Mouse (Mus musculus) megakaryocyte, embryonic 14.5 days (primary cell): Measurements from ENCODE around the gene Ogt. TPM values are rescaled to one million over a fixed set of nuclear protein-coding genes. Genes with fewer than 3 reads are reported as not detected.

Experiments
- H3K27me3 ChIP-seq: replicated peaks from 2 replicates; pipeline ENCODE3; 2012; ENCODE audit warnings: inconsistent platforms
- H3K36me3 ChIP-seq: replicated peaks from 2 replicates; pipeline ENCODE3; 2012; ENCODE audit warnings: low read length, inconsistent platforms, mixed read lengths
- H3K4me1 ChIP-seq: 2 replicates; pipeline ENCODE4 v1.6.1; 2012; ENCODE audit warnings: inconsistent platforms
- H3K4me3 ChIP-seq: replicated peaks from 2 replicates; pipeline ENCODE3; 2012; ENCODE audit warnings: moderate library complexity, mild to moderate bottlenecking, inconsistent platforms
- H3K9me3 ChIP-seq: 2 replicates; pipeline ENCODE4 v1.6.1; 2012; ENCODE audit warnings: inconsistent platforms
- FLI1 ChIP-seq: IDR thresholded peaks from 2 replicates; pipeline ENCODE4 v1.6.1; 2012; ENCODE audit warnings: low read length, inconsistent platforms, mixed read lengths
- GATA1 ChIP-seq: IDR thresholded peaks from 3 replicates; pipeline ENCODE4 v1.6.1; 2012; ENCODE audit warnings: mixed read lengths, low read length, inconsistent platforms, borderline replicate concordance
- polyA plus RNA-seq: library from polyadenylated mRNA; stranded (reverse); fragments of >175 nt; gene quantifications from 2 replicates; pipeline ENCODE4 v1.2.3, GENCODE M21; 2012; ENCODE audit warnings: low replicate concordance; ENCODE audit not compliant: insufficient read depth

Ogt gene
- polyA plus RNA-seq, 1 experiment: 1.3 TPM

GRCm38 (mm10) chrX:101733828-101734319 lies 94.0 kb downstream of the Ogt start, which contains the start of gene Cxcr3:
TSS of gene Cxcr3 (minus strand) at chrX:101734269.
- peak within 1 kb of the TSS; percentile 64 for H3K4me3 ChIP-seq
- peaks cover 42% of the 10 kb centered on the region for H3K4me1 ChIP-seq
- TF ChIP-seq FLI1 (no peak), GATA1 (no peak)
- no peaks in the 10 kb centered on the region for H3K36me3 ChIP-seq
- H3K9me3 ChIP-seq: no peaks in the 10 kb centered on the region
- peaks cover 85% of the 10 kb centered on the region for H3K27me3 ChIP-seq

Other genes starting within 250 kb of the Ogt start
- 10.9 and 14.1 TPM in 2 replicates for gene Zmym3, start 219.2 kb upstream of the Ogt start, polyA plus RNA-seq
- gene Nono, start 210.7 kb upstream of the Ogt start, polyA plus RNA-seq: 3.5 and 24.5 TPM in 2 replicates
- gene Itgb1bp2, start 191.0 kb upstream of the Ogt start, polyA plus RNA-seq: not detected in 2 replicates
- 1.3 TPM in 1 of 2 replicates, not detected in the other for gene Taf1, start 107.3 kb upstream of the Ogt start, polyA plus RNA-seq
- 0.37 TPM in 1 of 2 replicates, not detected in the other for gene Cxcr3, start 94.2 kb downstream of the Ogt start, polyA plus RNA-seq
- gene Gm4779, start 154.4 kb downstream of the Ogt start, polyA plus RNA-seq: 0.43 TPM in 1 of 2 replicates, not detected in the other
- gene 8030474K03Rik, start 154.6 kb downstream of the Ogt start, polyA plus RNA-seq: 0.65 and 1.1 TPM in 2 replicates
- 0.01 TPM in 1 of 2 replicates, not detected in the other for gene Nhsl2, start 209.3 kb downstream of the Ogt start, polyA plus RNA-seq